Mouse (Mus musculus) MEL (cell line): Measurements from ENCODE around the gene Nectin2. TPM values are rescaled to one million over a fixed set of nuclear protein-coding genes. Genes with fewer than 3 reads are reported as not detected.
A peak's percentile ranks its signal among the peaks of the same experiment; 100 is the strongest.

ENCODE experiments used
- DNase-seq: peaks from one replicate; pipeline ENCODE4 v3.0.0; 2011; ENCODE audit warnings: low read depth, low spot score
- H3K27ac ChIP-seq: 2 replicates; pipeline ENCODE4 v1.5.1; 2012; ENCODE audit warnings: low read depth, mild to moderate bottlenecking, control low read depth, low read length, moderate library complexity; ENCODE audit not compliant: control insufficient read depth
- H3K27me3 ChIP-seq, 2 experiments: fragments of 150-350 bp in 1 of 2; sonication (generic) in 1 of 2; 2 replicates each; pipeline ENCODE4 v1.6.1; 2012; ENCODE audit warnings: low read length in 2 of 2, mild to moderate bottlenecking in 2 of 2, improper control_type of control experiment in 1 of 2, moderate library complexity in 1 of 2; ENCODE audit not compliant: insufficient read depth in 2 of 2, control insufficient read depth in 1 of 2
- H3K36me3 ChIP-seq, 2 experiments: 2 replicates each; pipeline ENCODE4 v1.6.1; 2012 to 2014; ENCODE audit warnings: low read length in 2 of 2, improper control_type of control experiment in 1 of 2, inconsistent platforms in 1 of 2, mild to moderate bottlenecking in 1 of 2; ENCODE audit not compliant: insufficient read depth in 2 of 2, control insufficient read depth in 1 of 2
- H3K4me1 ChIP-seq, 2 experiments: fragments of 150-350 bp in 1 of 2; sonication (generic) in 1 of 2; 2 replicates each; pipeline ENCODE4 v1.6.1; 2012; ENCODE audit warnings: low read length in 2 of 2, improper control_type of control experiment in 1 of 2, mild to moderate bottlenecking in 1 of 2; ENCODE audit not compliant: insufficient read depth in 2 of 2, control insufficient read depth in 1 of 2
- H3K4me3 ChIP-seq, 2 experiments: fragments of 150-350 bp in 1 of 2; sonication (generic) in 1 of 2; 2 replicates each; pipeline ENCODE4 v1.5.1; 2012; ENCODE audit warnings: low read depth in 2 of 2, low read length in 2 of 2, mild to moderate bottlenecking in 2 of 2, moderate library complexity in 2 of 2, control low read depth in 1 of 2, improper control_type of control experiment in 1 of 2; ENCODE audit not compliant: control insufficient read depth in 1 of 2, insufficient read depth in 1 of 2
- H3K79me2 ChIP-seq: 2 replicates; pipeline ENCODE4 v1.6.1; 2012; ENCODE audit warnings: mild to moderate bottlenecking, low read length, moderate library complexity; ENCODE audit not compliant: control insufficient read depth, poor library complexity, insufficient read depth
- H3K9ac ChIP-seq: 2 replicates; pipeline ENCODE4 v1.6.1; 2012; ENCODE audit warnings: low read depth, mild to moderate bottlenecking, control low read depth, low read length, moderate library complexity; ENCODE audit not compliant: control insufficient read depth, poor library complexity, severe bottlenecking
- H3K9me3 ChIP-seq: fragments of 150-350 bp; sonication (generic); replicated peaks from 2 replicates; pipeline ENCODE4 v1.6.1; 2012; ENCODE audit warnings: mild to moderate bottlenecking, low read length, improper control_type of control experiment, moderate library complexity; ENCODE audit not compliant: insufficient read depth
- BHLHE40 ChIP-seq: IDR thresholded peaks from 2 replicates; pipeline ENCODE4 v1.6.1; 2012; ENCODE audit warnings: low read depth, mild to moderate bottlenecking, inconsistent platforms, low read length, improper control_type of control experiment, borderline replicate concordance
- CHD1 ChIP-seq: IDR thresholded peaks from 2 replicates; pipeline ENCODE4 v1.6.1; 2012; ENCODE audit warnings: low read depth, mild to moderate bottlenecking, inconsistent platforms, low read length, improper control_type of control experiment
- CHD2 ChIP-seq: IDR thresholded peaks from 2 replicates; pipeline ENCODE4 v1.6.1; 2011; ENCODE audit warnings: low read length, improper control_type of control experiment
- CTCF ChIP-seq, 3 experiments: IDR thresholded peaks in 2 of 3; conservative IDR thresholded peaks in 1 of 3; 2 replicates each; pipeline ENCODE4 v1.5.1; 2011 to 2012; ENCODE audit warnings: low read length in 3 of 3, low read depth in 2 of 3, mild to moderate bottlenecking in 2 of 3, improper control_type of control experiment in 1 of 3, inconsistent platforms in 1 of 3, mixed read lengths in 1 of 3, moderate library complexity in 1 of 3; ENCODE audit not compliant: control insufficient read depth in 1 of 3, insufficient read depth in 1 of 3, poor library complexity in 1 of 3, severe bottlenecking in 1 of 3
- ELF1 ChIP-seq: IDR thresholded peaks from 2 replicates; pipeline ENCODE4 v1.6.1; 2014; ENCODE audit warnings: low read depth, mild to moderate bottlenecking, inconsistent platforms, low read length, improper control_type of control experiment, moderate library complexity
- EP300 ChIP-seq, 2 experiments: IDR thresholded peaks; 2 replicates each; pipeline ENCODE4 v1.6.1; 2011; ENCODE audit warnings: improper control_type of control experiment in 2 of 2, low read length in 2 of 2, low read depth in 1 of 2, mild to moderate bottlenecking in 1 of 2
- ETS1 ChIP-seq: IDR thresholded peaks from 2 replicates; pipeline ENCODE4 v1.6.1; 2012; ENCODE audit warnings: low read depth, mild to moderate bottlenecking, inconsistent platforms, low read length, improper control_type of control experiment, moderate library complexity
- GATA1 ChIP-seq: IDR thresholded peaks from 2 replicates; pipeline ENCODE4 v1.6.1; 2011; ENCODE audit warnings: low read depth, low read length, improper control_type of control experiment
- HCFC1 ChIP-seq: IDR thresholded peaks from 2 replicates; pipeline ENCODE4 v1.6.1; 2012; ENCODE audit warnings: low read depth, mild to moderate bottlenecking, inconsistent platforms, low read length, improper control_type of control experiment, moderate library complexity
- JUND ChIP-seq: IDR thresholded peaks from 2 replicates; pipeline ENCODE4 v1.6.1; 2011; ENCODE audit warnings: low read depth, mild to moderate bottlenecking, improper control_type of control experiment, low read length
- KAT2A ChIP-seq: conservative IDR thresholded peaks from 2 replicates; pipeline ENCODE4 v1.6.1; 2012; ENCODE audit warnings: low read depth, low read length, improper control_type of control experiment, inconsistent platforms
- MAFK ChIP-seq: IDR thresholded peaks from 2 replicates; pipeline ENCODE4 v1.6.1; 2011; ENCODE audit warnings: low read depth, mild to moderate bottlenecking, low read length, improper control_type of control experiment, borderline replicate concordance
- MAX ChIP-seq: IDR thresholded peaks from 2 replicates; pipeline ENCODE4 v1.6.1; 2011; ENCODE audit warnings: low read length, improper control_type of control experiment
- MAZ ChIP-seq: IDR thresholded peaks from 2 replicates; pipeline ENCODE4 v1.6.1; 2012; ENCODE audit warnings: low read depth, mild to moderate bottlenecking, inconsistent platforms, low read length, improper control_type of control experiment
- MEF2A ChIP-seq: IDR thresholded peaks from 2 replicates; pipeline ENCODE4 v1.6.1; 2014; ENCODE audit warnings: low read depth, mild to moderate bottlenecking, inconsistent platforms, low read length, improper control_type of control experiment; ENCODE audit not compliant: poor library complexity, insufficient replicate concordance, severe bottlenecking; ENCODE audit errors: extremely low read depth
- MXI1 ChIP-seq: IDR thresholded peaks from 2 replicates; pipeline ENCODE4 v1.6.1; 2011; ENCODE audit warnings: mild to moderate bottlenecking, low read depth, low read length, improper control_type of control experiment
- MYB ChIP-seq: IDR thresholded peaks from 2 replicates; pipeline ENCODE4 v1.6.1; 2011; ENCODE audit warnings: mild to moderate bottlenecking, low read depth, low read length, improper control_type of control experiment
- MYC ChIP-seq: IDR thresholded peaks from 2 replicates; pipeline ENCODE4 v1.6.1; 2011; ENCODE audit warnings: low read depth, mild to moderate bottlenecking, low read length, improper control_type of control experiment, moderate library complexity
- NELFE ChIP-seq: IDR thresholded peaks from 2 replicates; pipeline ENCODE4 v1.6.1; 2011; ENCODE audit warnings: low read depth, low read length, improper control_type of control experiment
- NRF1 ChIP-seq: IDR thresholded peaks from 2 replicates; pipeline ENCODE4 v1.6.1; 2014; ENCODE audit warnings: low read depth, mild to moderate bottlenecking, inconsistent platforms, low read length, improper control_type of control experiment, moderate library complexity; ENCODE audit not compliant: poor library complexity, insufficient read depth, severe bottlenecking
- POLR2A ChIP-seq, 2 experiments: IDR thresholded peaks; 2 replicates each; pipeline ENCODE4 v1.6.1; 2011 to 2012; ENCODE audit warnings: low read length in 2 of 2, mild to moderate bottlenecking in 2 of 2, control low read depth in 1 of 2, improper control_type of control experiment in 1 of 2, low read depth in 1 of 2, moderate library complexity in 1 of 2; ENCODE audit not compliant: control insufficient read depth in 1 of 2, insufficient read depth in 1 of 2, poor library complexity in 1 of 2
- POLR2AphosphoS2 ChIP-seq: IDR thresholded peaks from 2 replicates; pipeline ENCODE4 v1.6.1; 2011; ENCODE audit warnings: low read length, improper control_type of control experiment
- POLR2AphosphoS5 ChIP-seq: IDR thresholded peaks from 2 replicates; pipeline ENCODE4 v1.6.1; 2012; ENCODE audit warnings: low read depth, borderline replicate concordance, mild to moderate bottlenecking, inconsistent platforms, low read length, moderate library complexity, mixed read lengths
- RAD21 ChIP-seq: IDR thresholded peaks from 2 replicates; pipeline ENCODE4 v1.6.1; 2011; ENCODE audit warnings: mild to moderate bottlenecking, low read depth, low read length, improper control_type of control experiment
- RCOR1 ChIP-seq: IDR thresholded peaks from 2 replicates; pipeline ENCODE4 v1.6.1; 2012; ENCODE audit warnings: low read depth, mild to moderate bottlenecking, inconsistent platforms, low read length, improper control_type of control experiment
- SIN3A ChIP-seq: IDR thresholded peaks from 2 replicates; pipeline ENCODE4 v1.6.1; 2012; ENCODE audit warnings: low read length, improper control_type of control experiment, inconsistent platforms
- SMC3 ChIP-seq: IDR thresholded peaks from 2 replicates; pipeline ENCODE4 v1.6.1; 2011; ENCODE audit warnings: low read depth, low read length, improper control_type of control experiment
- TBP ChIP-seq: IDR thresholded peaks from 2 replicates; pipeline ENCODE4 v1.8.0; 2011; ENCODE audit warnings: low read depth, low read length, improper control_type of control experiment
- TCF12 ChIP-seq: IDR thresholded peaks from 2 replicates; pipeline ENCODE4 v1.6.1; 2014; ENCODE audit warnings: low read depth, mild to moderate bottlenecking, inconsistent platforms, low read length, improper control_type of control experiment, moderate library complexity
- UBTF ChIP-seq: IDR thresholded peaks from 2 replicates; pipeline ENCODE4 v1.6.1; 2012; ENCODE audit warnings: low read depth, mild to moderate bottlenecking, inconsistent platforms, low read length, improper control_type of control experiment, moderate library complexity, borderline replicate concordance; ENCODE audit not compliant: insufficient read depth
- USF1 ChIP-seq: IDR thresholded peaks from 2 replicates; pipeline ENCODE4 v1.6.1; 2014; ENCODE audit warnings: low read depth, mild to moderate bottlenecking, inconsistent platforms, low read length, improper control_type of control experiment, moderate library complexity
- USF2 ChIP-seq, 2 experiments: IDR thresholded peaks; 2 replicates each; pipeline ENCODE4 v1.6.1; 2011 to 2012; ENCODE audit warnings: improper control_type of control experiment in 2 of 2, low read length in 2 of 2, borderline replicate concordance in 1 of 2, inconsistent platforms in 1 of 2, low read depth in 1 of 2, mild to moderate bottlenecking in 1 of 2; ENCODE audit not compliant: insufficient read depth in 1 of 2
- ZC3H11A ChIP-seq: IDR thresholded peaks from 2 replicates; pipeline ENCODE4 v1.6.1; 2012; ENCODE audit warnings: low read depth, mild to moderate bottlenecking, inconsistent platforms, low read length, improper control_type of control experiment
- ZKSCAN1 ChIP-seq: IDR thresholded peaks from 2 replicates; pipeline ENCODE4 v1.6.1; 2012; ENCODE audit warnings: low read depth, mild to moderate bottlenecking, inconsistent platforms, low read length, improper control_type of control experiment, moderate library complexity
- ZMIZ1 ChIP-seq: IDR thresholded peaks from 2 replicates; pipeline ENCODE4 v1.6.1; 2012; ENCODE audit warnings: low read depth, mild to moderate bottlenecking, inconsistent platforms, low read length, improper control_type of control experiment, moderate library complexity
- ZNF384 ChIP-seq: IDR thresholded peaks from 2 replicates; pipeline ENCODE4 v1.6.1; 2012; ENCODE audit warnings: low read depth, mild to moderate bottlenecking, inconsistent platforms, low read length, improper control_type of control experiment
- polyA plus RNA-seq, 2 experiments: library from polyadenylated mRNA; stranded (reverse) in 1 of 2; unstranded in 1 of 2; fragments of >175 nt in 1 of 2; fragments of >200 nt in 1 of 2; gene quantifications; 2 replicates each; pipeline versions ENCODE4 v1.2.1 to v1.2.4; 2012; ENCODE audit warnings: low replicate concordance in 2 of 2, low read depth in 1 of 2; ENCODE audit not compliant: insufficient read length in 2 of 2, insufficient read depth in 1 of 2, missing spikeins in 1 of 2
- total RNA-seq: library from RNA; depleted of rRNA; stranded (reverse); fragments of 300-350 nt; gene quantifications from 2 replicates; pipeline ENCODE4 v1.2.3, GENCODE M21; 2012

The Nectin2 gene
- total and polyA plus RNA-seq, 3 experiments = 6.9 to 25.6 TPM; not detected in 1

GRCm38 (mm10) chr7:19736389-19737057 is 13.8 kb downstream of the Nectin2 start:
- peak; percentile 94 for DNase-seq
- H3K27ac ChIP-seq = peak overlapping the region; percentile 75
- H3K27me3 ChIP-seq = no peaks in the 10 kb centered on the region
- peaks cover 11 to 22% of the 10 kb centered on the region in 2 experiments for H3K4me1 ChIP-seq
- no peaks in the 10 kb centered on the region for H3K79me2 ChIP-seq
- no peaks in the 10 kb centered on the region for H3K9me3 ChIP-seq
- H3K9ac ChIP-seq = peak overlapping the region; percentile 2; the same call in 1 of the 2 replicates
- peak overlapping the region; percentile 8 to 13; a peak in 3 of 4 replicates for H3K4me3 ChIP-seq
- H3K36me3 ChIP-seq = peaks cover 0 to 12% of the 10 kb centered on the region in 2 experiments; a peak in 2 of 4 replicates
- peak; percentile 79 for TF ChIP-seq ETS1
- TF ChIP-seq MXI1 = peak; percentile 58; the same call in 1 of the 2 replicates
- TF ChIP-seq MYC = no peak
- TF ChIP-seq ZC3H11A = no peak
- TF ChIP-seq MEF2A = no peak
- TF ChIP-seq RCOR1 = peak; percentile 93
- TF ChIP-seq ELF1 = no peak
- TF ChIP-seq SIN3A = peak; percentile 76
- no peak for TF ChIP-seq USF1
- no peak for TF ChIP-seq MAX
- no peak for TF ChIP-seq USF2 (IDR thresholded peaks at IDR 0.05; ENCODE audit: borderline replicate concordance in 1 of 2, insufficient read depth in 1 of 2, low read depth in 1 of 2, low read length in 2 of 2)
- no peak for TF ChIP-seq SMC3
- TF ChIP-seq TCF12 = peak; percentile 91
- no peak for TF ChIP-seq CHD1
- TF ChIP-seq TBP = peak; percentile 43; the same call in 1 of the 2 replicates
- TF ChIP-seq GATA1 = peak; percentile 91
- no peak for TF ChIP-seq POLR2A (IDR thresholded peaks at IDR 0.05; ENCODE audit: control insufficient read depth in 1 of 2, insufficient read depth in 1 of 2, low read depth in 1 of 2, low read length in 2 of 2, poor library complexity in 1 of 2)
- TF ChIP-seq JUND = peak; percentile 90; the same call in 1 of the 2 replicates
- TF ChIP-seq POLR2AphosphoS5 = no peak; the same call in 1 of the 2 replicates
- no peak for TF ChIP-seq CHD2
- no peak for TF ChIP-seq BHLHE40
- no peak for TF ChIP-seq RAD21
- no peak for TF ChIP-seq UBTF
- no peak for TF ChIP-seq NELFE
- no peak for TF ChIP-seq ZMIZ1
- no peak for TF ChIP-seq POLR2AphosphoS2
- TF ChIP-seq CTCF (IDR thresholded peaks at IDR 0.05 in 2 of 3, conservative IDR thresholded peaks at IDR 0.05 in 1 of 3; ENCODE audit: control insufficient read depth in 1 of 3, insufficient read depth in 1 of 3, low read depth in 2 of 3, low read length in 3 of 3, poor library complexity in 1 of 3, severe bottlenecking in 1 of 3) = no peak
- peak; percentile 16; the same call in 1 of the 2 replicates for TF ChIP-seq MYB
- no peak for TF ChIP-seq ZKSCAN1
- 0 out of 2 replicates have a peak, but pooled peaks have one; percentile 36 for TF ChIP-seq HCFC1
- TF ChIP-seq EP300 (IDR thresholded peaks at IDR 0.05; ENCODE audit: low read depth in 1 of 2, low read length in 2 of 2) = peak; percentile 88 to 92
- no peak for TF ChIP-seq KAT2A
- peak; percentile 36; the same call in 1 of the 2 replicates for TF ChIP-seq ZNF384
- TF ChIP-seq MAFK = no peak
- no peak for TF ChIP-seq MAZ
- TF ChIP-seq NRF1 = no peak
